Mouse (Mus musculus): Measurements from ENCODE around the gene Exoc6. TPM values are rescaled to one million over a fixed set of nuclear protein-coding genes. Genes with fewer than 3 reads are reported as not detected.

The Exoc6 gene
- polyA plus RNA-seq, 1 experiment: 4.5 TPM

DNA sequence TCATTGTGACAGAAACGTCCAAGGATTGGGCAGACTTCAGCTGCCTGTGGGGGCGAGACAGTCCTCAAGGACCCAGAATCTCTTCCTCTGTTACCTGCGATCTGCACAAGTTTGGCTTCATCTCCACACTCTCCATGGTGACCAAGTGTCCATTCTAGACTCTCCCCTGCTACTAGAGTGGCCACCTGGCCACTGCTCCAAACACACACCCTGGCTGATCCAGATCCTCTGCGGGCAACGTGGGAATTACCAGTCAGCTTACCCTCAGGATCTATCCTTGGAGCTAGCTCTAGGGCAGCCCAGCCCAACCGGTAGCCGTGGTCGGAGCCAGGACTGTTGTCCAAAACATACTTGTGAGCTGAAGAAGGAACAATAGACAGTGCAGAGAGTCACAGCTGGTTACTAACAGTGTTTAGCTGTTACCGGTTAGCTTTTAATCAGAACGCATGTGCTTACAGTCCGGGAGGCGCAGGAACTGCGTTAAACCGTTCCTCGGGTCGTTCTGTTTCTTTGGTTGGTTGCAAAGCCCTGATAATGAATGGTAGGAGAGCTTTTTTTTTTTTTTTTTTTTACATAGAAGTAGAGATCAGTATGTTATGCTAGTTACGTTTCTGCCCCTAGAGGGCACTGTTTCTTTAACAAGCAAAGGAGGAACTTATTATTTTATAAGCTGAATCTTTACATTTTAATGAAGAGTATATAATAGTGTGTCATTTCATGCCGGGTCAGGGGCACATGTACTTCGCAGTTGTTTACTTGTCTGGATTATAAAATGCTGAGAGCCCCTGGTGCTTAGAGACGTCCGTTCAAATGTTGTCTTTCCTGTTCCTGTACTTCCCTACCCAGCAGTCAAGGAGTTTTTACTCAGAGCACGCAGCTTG, 52.0 kb downstream of the Exoc6 start:
- Histone ChIP-seq H3K4me2 (ENCODE audit: low read depth) (no peak overlapping the region), H3ac (ENCODE audit: control insufficient read depth, insufficient read length) (no peak overlapping the region), H3K36me3 (ENCODE audit: control insufficient read depth, insufficient read depth) (no peaks in the 10 kb centered on the region), H3K79me2 (ENCODE audit: control insufficient read depth, insufficient read depth) (no peaks in the 10 kb centered on the region), H3K27me3 (ENCODE audit: control insufficient read depth, insufficient read depth, insufficient read length) (no peaks in the 10 kb centered on the region), H3K4me3 (no peak overlapping the region)
- no peak for TF ChIP-seq USF1 (IDR thresholded peaks at IDR 0.05; ENCODE audit: low read depth)
- TF ChIP-seq REST (IDR thresholded peaks at IDR 0.05; ENCODE audit: insufficient read depth, insufficient read length): no peak
- TF ChIP-seq SRF (IDR thresholded peaks at IDR 0.05; ENCODE audit: control insufficient read depth, insufficient read length, low read depth): no peak
- TF ChIP-seq POLR2A (IDR thresholded peaks at IDR 0.05; ENCODE audit: insufficient read length, low read depth): no peak
- TF ChIP-seq POLR2AphosphoS2 (IDR thresholded peaks at IDR 0.05; ENCODE audit: insufficient read length, low read depth): no peak
- TF ChIP-seq TCF12 (IDR thresholded peaks at IDR 0.05; ENCODE audit: insufficient read depth, poor library complexity, severe bottlenecking): no peak
- no peak for TF ChIP-seq MYOD1 (IDR thresholded peaks at IDR 0.05; ENCODE audit: control insufficient read depth in 1 of 3, insufficient read length in 2 of 3, low read depth in 2 of 3)
- TF ChIP-seq E2F4 (IDR thresholded peaks at IDR 0.05; ENCODE audit: insufficient read depth): no peak
- TF ChIP-seq MYOG (IDR thresholded peaks at IDR 0.05; ENCODE audit: control insufficient read depth in 1 of 3, insufficient read depth in 1 of 3, insufficient read length in 2 of 3, low read depth in 2 of 3): no peak
- no peak for TF ChIP-seq CEBPB (IDR thresholded peaks at IDR 0.05; ENCODE audit: insufficient read depth, poor library complexity, severe bottlenecking)
- TF ChIP-seq MAX (IDR thresholded peaks at IDR 0.05; ENCODE audit: low read depth): no peak
- TF ChIP-seq TCF3 (IDR thresholded peaks at IDR 0.05; ENCODE audit: insufficient read length, low read depth): no peak

DNA sequence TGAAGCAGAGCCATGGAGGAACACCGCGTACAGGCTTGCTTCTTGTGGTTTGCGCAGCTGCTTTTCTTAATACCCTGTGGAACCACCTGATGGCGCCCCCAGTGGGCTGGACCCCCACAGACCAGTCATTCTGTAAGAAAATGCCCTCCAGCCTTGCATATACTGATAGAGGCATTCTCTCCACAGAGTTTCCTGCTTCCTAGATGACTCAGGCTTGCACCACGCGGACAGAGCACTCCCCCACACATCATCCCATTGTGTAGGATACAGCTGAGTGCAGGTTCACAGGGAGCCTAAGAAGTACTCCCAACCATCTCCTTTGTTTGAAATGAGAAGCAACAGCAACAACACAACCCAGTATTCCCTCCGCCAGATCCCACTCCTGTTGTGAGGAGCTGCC, 59.8 kb downstream of the Exoc6 start:
- no peak overlapping the region for H3K4me2 ChIP-seq (ENCODE audit: low read depth)
- no peak overlapping the region for H3K4me3 ChIP-seq
- TF ChIP-seq MAX (IDR thresholded peaks at IDR 0.05; ENCODE audit: low read depth): no peak
- TF ChIP-seq CEBPB (IDR thresholded peaks at IDR 0.05; ENCODE audit: insufficient read depth, poor library complexity, severe bottlenecking): no peak
- no peak for TF ChIP-seq MYOD1 (IDR thresholded peaks at IDR 0.05; ENCODE audit: control insufficient read depth in 1 of 3, insufficient read length in 2 of 3, low read depth in 2 of 3)
- no peak for TF ChIP-seq REST (IDR thresholded peaks at IDR 0.05; ENCODE audit: insufficient read depth, insufficient read length)
- no peak for TF ChIP-seq USF1 (IDR thresholded peaks at IDR 0.05; ENCODE audit: low read depth)
- TF ChIP-seq SRF (IDR thresholded peaks at IDR 0.05; ENCODE audit: control insufficient read depth, insufficient read length, low read depth): no peak
- no peak for TF ChIP-seq TCF12 (IDR thresholded peaks at IDR 0.05; ENCODE audit: insufficient read depth, poor library complexity, severe bottlenecking)
- no peak for TF ChIP-seq POLR2A (IDR thresholded peaks at IDR 0.05; ENCODE audit: insufficient read length, low read depth)
- TF ChIP-seq MYOG (IDR thresholded peaks at IDR 0.05; ENCODE audit: control insufficient read depth in 1 of 3, insufficient read depth in 1 of 3, insufficient read length in 2 of 3, low read depth in 2 of 3): no peak
- TF ChIP-seq TCF3 (IDR thresholded peaks at IDR 0.05; ENCODE audit: insufficient read length, low read depth): no peak
- no peak for TF ChIP-seq POLR2AphosphoS2 (IDR thresholded peaks at IDR 0.05; ENCODE audit: insufficient read length, low read depth)
- no peak for TF ChIP-seq E2F4 (IDR thresholded peaks at IDR 0.05; ENCODE audit: insufficient read depth)
- H3K79me2 ChIP-seq (ENCODE audit: control insufficient read depth, insufficient read depth): no peaks in the 10 kb centered on the region
- no peak overlapping the region for H3ac ChIP-seq (ENCODE audit: control insufficient read depth, insufficient read length)
- no peaks in the 10 kb centered on the region for H3K27me3 ChIP-seq (ENCODE audit: control insufficient read depth, insufficient read depth, insufficient read length)
- no peaks in the 10 kb centered on the region for H3K36me3 ChIP-seq (ENCODE audit: control insufficient read depth, insufficient read depth)

DNA sequence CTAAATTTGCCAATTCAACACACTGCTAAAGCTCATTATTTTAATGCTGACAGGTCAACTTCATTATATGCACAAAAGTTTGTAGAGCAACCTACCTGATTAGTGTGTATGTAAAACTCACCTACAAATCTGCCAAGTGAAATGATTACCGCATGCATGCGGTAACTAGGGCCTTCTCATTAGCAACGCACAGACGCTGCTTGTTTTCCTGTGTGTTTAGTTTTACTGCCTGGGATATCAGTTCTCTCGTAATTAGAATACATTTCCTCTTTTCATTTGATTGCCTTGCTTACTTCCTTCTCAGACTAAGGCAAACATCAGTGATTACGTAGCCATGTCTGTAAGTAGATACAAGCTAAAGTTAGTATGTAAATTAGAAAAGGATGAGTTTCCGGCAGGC, 62.7 kb downstream of the Exoc6 start:
- Histone ChIP-seq H3K36me3 (ENCODE audit: control insufficient read depth, insufficient read depth) (no peaks in the 10 kb centered on the region), H3ac (ENCODE audit: control insufficient read depth, insufficient read length) (no peak overlapping the region), H3K79me2 (ENCODE audit: control insufficient read depth, insufficient read depth) (no peaks in the 10 kb centered on the region), H3K27me3 (ENCODE audit: control insufficient read depth, insufficient read depth, insufficient read length) (no peaks in the 10 kb centered on the region), H3K4me2 (ENCODE audit: low read depth) (no peak overlapping the region), H3K4me3 (no peak overlapping the region)
- TF ChIP-seq CEBPB (IDR thresholded peaks at IDR 0.05; ENCODE audit: insufficient read depth, poor library complexity, severe bottlenecking) (no peak), POLR2AphosphoS2 (IDR thresholded peaks at IDR 0.05; ENCODE audit: insufficient read length, low read depth) (no peak), TCF3 (IDR thresholded peaks at IDR 0.05; ENCODE audit: insufficient read length, low read depth) (no peak), SRF (IDR thresholded peaks at IDR 0.05; ENCODE audit: control insufficient read depth, insufficient read length, low read depth) (no peak), REST (IDR thresholded peaks at IDR 0.05; ENCODE audit: insufficient read depth, insufficient read length) (no peak), POLR2A (IDR thresholded peaks at IDR 0.05; ENCODE audit: insufficient read length, low read depth) (no peak), MYOG (IDR thresholded peaks at IDR 0.05; ENCODE audit: control insufficient read depth in 1 of 3, insufficient read depth in 1 of 3, insufficient read length in 2 of 3, low read depth in 2 of 3) (no peak), TCF12 (IDR thresholded peaks at IDR 0.05; ENCODE audit: insufficient read depth, poor library complexity, severe bottlenecking) (no peak), USF1 (IDR thresholded peaks at IDR 0.05; ENCODE audit: low read depth) (no peak), E2F4 (IDR thresholded peaks at IDR 0.05; ENCODE audit: insufficient read depth) (no peak), MAX (IDR thresholded peaks at IDR 0.05; ENCODE audit: low read depth) (no peak), MYOD1 (IDR thresholded peaks at IDR 0.05; ENCODE audit: control insufficient read depth in 1 of 3, insufficient read length in 2 of 3, low read depth in 2 of 3) (no peak)

DNA sequence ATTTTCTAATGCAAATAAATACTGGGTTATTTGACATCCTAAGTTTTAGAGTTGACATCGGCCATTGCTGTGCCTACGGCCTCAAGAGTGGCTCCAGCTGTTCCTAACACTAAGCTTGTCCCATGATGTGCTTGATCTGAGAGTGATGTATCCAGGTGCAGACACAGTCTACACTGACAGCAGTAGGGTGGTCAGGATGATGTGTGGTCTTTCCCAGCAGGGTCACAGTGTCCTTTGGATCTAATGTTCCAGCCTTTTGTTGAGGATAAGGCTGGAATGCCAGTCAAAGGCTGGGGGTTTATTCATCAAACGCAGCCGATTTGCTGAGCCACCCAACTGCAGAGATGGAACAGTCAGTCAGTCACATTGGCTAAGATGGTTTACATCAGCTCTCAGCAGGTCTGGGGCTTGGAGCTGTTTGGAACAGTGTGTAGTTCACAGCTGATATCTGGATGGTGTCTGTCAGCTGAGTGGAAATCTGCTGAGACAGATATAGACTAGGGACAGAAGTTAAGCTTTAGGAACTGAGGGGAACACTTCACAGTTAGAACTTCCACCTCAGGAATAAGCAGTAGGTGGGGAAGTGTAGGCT, 64.9 kb downstream of the Exoc6 start:
- TF ChIP-seq POLR2AphosphoS2 (IDR thresholded peaks at IDR 0.05; ENCODE audit: insufficient read length, low read depth) (no peak), REST (IDR thresholded peaks at IDR 0.05; ENCODE audit: insufficient read depth, insufficient read length) (no peak), MYOG (IDR thresholded peaks at IDR 0.05; ENCODE audit: control insufficient read depth in 1 of 3, insufficient read depth in 1 of 3, insufficient read length in 2 of 3, low read depth in 2 of 3) (no peak), MAX (IDR thresholded peaks at IDR 0.05; ENCODE audit: low read depth) (no peak), POLR2A (IDR thresholded peaks at IDR 0.05; ENCODE audit: insufficient read length, low read depth) (no peak), TCF3 (IDR thresholded peaks at IDR 0.05; ENCODE audit: insufficient read length, low read depth) (no peak), USF1 (IDR thresholded peaks at IDR 0.05; ENCODE audit: low read depth) (no peak), SRF (IDR thresholded peaks at IDR 0.05; ENCODE audit: control insufficient read depth, insufficient read length, low read depth) (no peak), E2F4 (IDR thresholded peaks at IDR 0.05; ENCODE audit: insufficient read depth) (no peak), MYOD1 (IDR thresholded peaks at IDR 0.05; ENCODE audit: control insufficient read depth in 1 of 3, insufficient read length in 2 of 3, low read depth in 2 of 3) (no peak), TCF12 (IDR thresholded peaks at IDR 0.05; ENCODE audit: insufficient read depth, poor library complexity, severe bottlenecking) (no peak), CEBPB (IDR thresholded peaks at IDR 0.05; ENCODE audit: insufficient read depth, poor library complexity, severe bottlenecking) (no peak)
- Histone ChIP-seq H3K4me3 (no peak overlapping the region), H3K27me3 (ENCODE audit: control insufficient read depth, insufficient read depth, insufficient read length) (no peaks in the 10 kb centered on the region), H3K4me2 (ENCODE audit: low read depth) (no peak overlapping the region), H3K79me2 (ENCODE audit: control insufficient read depth, insufficient read depth) (no peaks in the 10 kb centered on the region), H3ac (ENCODE audit: control insufficient read depth, insufficient read length) (no peak overlapping the region), H3K36me3 (ENCODE audit: control insufficient read depth, insufficient read depth) (no peaks in the 10 kb centered on the region)

Measured in myocyte (in vitro differentiated cells).